Mouse (Mus musculus) liver, embryonic 16.5 days (tissue): ENCODE data around the gene D330020A13Rik. TPM values are rescaled to one million over a fixed set of nuclear protein-coding genes. Genes with fewer than 3 reads are reported as not detected.

ENCODE experiments used
- polyA plus RNA-seq: library from polyadenylated mRNA; unstranded; fragments of >200 nt; fragmentation: Nextera tagmentation; extraction: Ambion mirVana; gene quantifications from 2 replicates; pipeline ENCODE4 v1.2.1, GENCODE M21; 2015

The D330020A13Rik gene
- polyA plus RNA-seq, 1 experiment from 2014 or later, result not detected

Other genes with a start within 250 kb of the D330020A13Rik start
- 0.15 and 0.18 TPM in 2 replicates for gene Ninj2, start 201.0 kb upstream of the D330020A13Rik start, polyA plus RNA-seq
- gene B4galnt3, start 195 bp downstream of the D330020A13Rik start, polyA plus RNA-seq, result 0.08 and 0.14 TPM in 2 replicates
- 15.1 and 17.2 TPM in 2 replicates for gene Kdm5a, start 69.8 kb downstream of the D330020A13Rik start, polyA plus RNA-seq
- gene Ccdc77, start 70.0 kb downstream of the D330020A13Rik start, polyA plus RNA-seq, result 16.7 and 17.3 TPM in 2 replicates
- 11.4 and 13.0 TPM in 2 replicates for gene Il17ra, start 168.9 kb downstream of the D330020A13Rik start, polyA plus RNA-seq
- gene Tmem121b, start 199.4 kb downstream of the D330020A13Rik start, polyA plus RNA-seq, result not detected in 2 replicates
- gene Hdhd5, start 237.0 kb downstream of the D330020A13Rik start, polyA plus RNA-seq, result 8.9 and 9.5 TPM in 2 replicates